Mouse (Mus musculus): Measurements from ENCODE around the gene A630010A05Rik. TPM values are rescaled to one million over a fixed set of nuclear protein-coding genes. Genes with fewer than 3 reads are reported as not detected.
"Not testable (repeated sequence)": the region's sequence is repeated elsewhere in the genome, so short reads cannot be mapped to it uniquely, and the experiment has no call there.

Gene A630010A05Rik
- polyA plus RNA-seq (2014; fragmentation: Nextera tagmentation; extraction: Ambion mirVana), result not detected in 2 replicates

DNA sequence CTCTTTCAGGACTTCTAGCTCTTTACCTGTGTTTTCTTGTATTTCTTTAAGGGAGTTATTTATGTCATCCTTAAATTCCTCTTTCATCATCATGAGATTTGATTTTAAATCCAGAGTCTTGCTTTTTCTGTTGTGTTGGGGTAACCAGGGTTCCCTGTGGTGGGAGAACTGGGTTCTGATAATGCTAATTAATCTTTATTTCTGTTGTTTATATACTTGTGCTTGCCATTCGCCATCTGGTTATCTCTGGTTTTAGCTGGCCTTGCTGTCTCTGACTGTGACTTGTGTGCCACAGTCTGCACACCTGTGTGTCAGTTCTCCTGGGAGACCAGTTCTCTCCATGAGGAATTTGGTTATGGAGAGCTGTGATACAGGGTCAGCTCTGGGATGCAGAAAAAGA lies at the start of gene A630010A05Rik:
A630010A05Rik (plus strand) TSS at position 301 of the 400 bp plus-strand sequence.
- Histone ChIP-seq H3K27me3 (ENCODE audit: control insufficient read depth, insufficient read depth, low read length) (no peaks in the 10 kb centered on the region), H3K9ac (ENCODE audit: low read length) (no peak within 1 kb of the TSS), H3K36me3 (ENCODE audit: control insufficient read depth, insufficient read depth, low read length) (no peaks in the 10 kb centered on the region), H3K4me3 (ENCODE audit: low read depth, low read length) (no peak within 1 kb of the TSS), H3K4me1 (replicated peaks; ENCODE audit: control insufficient read depth, insufficient read depth, low read length) (no peaks in the 10 kb centered on the region), H3K9me3 (ENCODE audit: control insufficient read depth, low read length) (no peaks in the 10 kb centered on the region), H3K4me2 (ENCODE audit: low read depth, low read length, severe bottlenecking) (no peak within 1 kb of the TSS), H3K27ac (ENCODE audit: low read depth, low read length) (no peak within 1 kb of the TSS)
- ATAC-seq (replicated peaks; ENCODE audit: low FRiP score) (no peak), DNase-seq (ENCODE audit: low spot score) (no peak)
- WGBS, result 79% methylated on average over 1 of the region's 1 CpGs

DNA sequence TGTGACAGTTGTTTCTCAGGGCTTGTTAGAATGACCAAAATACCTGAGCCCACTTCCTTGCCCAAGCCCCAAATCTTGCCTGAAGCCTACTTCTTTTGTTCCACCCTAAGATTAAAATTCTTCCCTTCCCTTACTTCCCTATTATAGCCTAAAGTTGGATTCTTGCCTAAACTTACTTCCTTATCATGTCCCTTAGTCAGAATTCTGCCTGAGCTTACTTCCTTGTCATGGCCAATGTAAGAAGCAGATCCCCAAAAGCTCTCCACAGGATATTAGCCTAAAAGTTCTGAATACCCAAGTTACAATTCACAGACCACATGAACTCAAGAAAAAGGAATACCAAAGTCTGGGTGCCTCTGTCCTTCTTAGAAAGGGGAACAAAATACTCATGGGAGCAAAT lies 26.4 kb upstream of the A630010A05Rik start:
- Histone ChIP-seq H3K27me3 (ENCODE audit: control insufficient read depth, insufficient read depth, low read length) (no peaks in the 10 kb centered on the region), H3K36me3 (ENCODE audit: control insufficient read depth, insufficient read depth, low read length) (no peaks in the 10 kb centered on the region), H3K4me2 (ENCODE audit: low read depth, low read length, severe bottlenecking) (no peak overlapping the region), H3K9ac (ENCODE audit: low read length) (no peak overlapping the region), H3K9me3 (ENCODE audit: control insufficient read depth, low read length) (no peaks in the 10 kb centered on the region), H3K4me1 (replicated peaks; ENCODE audit: control insufficient read depth, insufficient read depth, low read length) (no peaks in the 10 kb centered on the region), H3K27ac (ENCODE audit: low read depth, low read length) (no peak overlapping the region), H3K4me3 (ENCODE audit: low read depth, low read length) (no peak overlapping the region)
- no peak for ATAC-seq (replicated peaks; ENCODE audit: low FRiP score)
- DNase-seq (ENCODE audit: low spot score), result no peak

DNA sequence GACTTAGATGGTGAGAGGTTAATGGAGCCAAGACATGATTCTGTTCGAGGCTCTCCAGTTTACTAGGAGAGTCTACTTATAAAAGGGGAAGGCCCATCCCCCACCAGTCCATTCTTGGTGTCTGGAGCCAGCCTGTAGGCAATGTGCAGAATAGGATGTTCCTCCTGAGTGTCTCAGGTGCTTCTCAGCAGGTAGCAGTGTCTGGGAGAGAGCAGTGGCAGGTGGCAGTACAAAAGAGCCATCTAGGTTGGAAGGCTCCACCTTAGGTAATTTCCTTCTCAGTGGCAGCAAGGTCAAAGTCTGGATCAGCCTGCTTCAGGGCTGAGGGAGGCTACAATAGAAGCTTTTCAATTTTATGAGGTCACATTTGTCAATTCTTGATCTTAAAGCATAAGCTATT lies 4.9 kb upstream of the A630010A05Rik start:
- ATAC-seq (replicated peaks; ENCODE audit: low FRiP score); H3K4me2 ChIP-seq (ENCODE audit: low read depth, low read length, severe bottlenecking): not testable (repeated sequence)

More for the DNA sequence above, 4.9 kb upstream of the A630010A05Rik start:
- DNase-seq (ENCODE audit: low spot score); H3K4me3 ChIP-seq (ENCODE audit: low read depth, low read length); H3K4me1 ChIP-seq (replicated peaks; ENCODE audit: control insufficient read depth, insufficient read depth, low read length); H3K9me3 ChIP-seq (ENCODE audit: control insufficient read depth, low read length); H3K27ac ChIP-seq (ENCODE audit: low read depth, low read length); H3K9ac ChIP-seq (ENCODE audit: low read length); H3K27me3 ChIP-seq (ENCODE audit: control insufficient read depth, insufficient read depth, low read length); H3K36me3 ChIP-seq (ENCODE audit: control insufficient read depth, insufficient read depth, low read length): not testable (repeated sequence)
- WGBS, result 64% methylated on average over 1 of the region's 1 CpGs

Other genes with a start within 250 kb of the A630010A05Rik start
- 168 and 174 TPM in 2 replicates for gene Fopnl, start 244.9 kb upstream of the A630010A05Rik start, polyA plus RNA-seq (2014; fragmentation: Nextera tagmentation; extraction: Ambion mirVana)
- gene Abcc1, start 200.8 kb upstream of the A630010A05Rik start, polyA plus RNA-seq (2014; fragmentation: Nextera tagmentation; extraction: Ambion mirVana), result 9.5 and 9.6 TPM in 2 replicates

Data from forebrain, embryonic 11.5 days (tissue).